Mouse (Mus musculus): ENCODE measurements around the gene Crybg1. TPM values are rescaled to one million over a fixed set of nuclear protein-coding genes. Genes with fewer than 3 reads are reported as not detected.
A peak's percentile ranks its signal among the peaks of the same experiment; 100 is the strongest.

Crybg1 gene
- total and polyA plus RNA-seq, 3 experiments, result 3.9 to 6.6 (median 5.2) TPM

GRCm38 (mm10) chr10:44078799-44079521 is 69.7 kb downstream of the Crybg1 start:
- no peak overlapping the region for H3K4me2 ChIP-seq (ENCODE audit: insufficient read depth, low read depth, poor library complexity, severe bottlenecking)
- in situ Hi-C loops (cut with MboI; ENCODE audit: low pct_ligation_motif_present, low pct_unique_long_range_greater_than_20kb, low sequenced_read_pairs) (no loop called here), dilution Hi-C loops (cut with MboI; ENCODE audit: extremely low pct_ligation_motif_present, extremely low pct_unique_long_range_greater_than_20kb, low sequenced_read_pairs) (no loop called here)
- no peak for TF ChIP-seq CHD1 (IDR thresholded peaks at IDR 0.05; ENCODE audit: low read depth, low read length)
- TF ChIP-seq USF2 (conservative IDR thresholded peaks at IDR 0.05; ENCODE audit: low read depth, low read length), result no peak
- TF ChIP-seq RAD21 (IDR thresholded peaks at IDR 0.05; ENCODE audit: low read depth, low read length), result no peak
- DNase-seq (ENCODE audit: extremely low read depth), result no peak
- H3K36me3 ChIP-seq (replicated peaks in 1 of 2; ENCODE audit: control insufficient read depth in 1 of 2, insufficient read depth in 1 of 2, low read length in 1 of 2), result no peaks in the 10 kb centered on the region
- no peaks in the 10 kb centered on the region for H3K9me3 ChIP-seq (replicated peaks; ENCODE audit: low read length)
- H3K27me3 ChIP-seq (replicated peaks), result no peaks in the 10 kb centered on the region
- no peaks in the 10 kb centered on the region for H3K79me2 ChIP-seq (replicated peaks; ENCODE audit: control insufficient read depth, extremely low read depth, insufficient read depth, poor library complexity, severe bottlenecking)
- peaks cover 0 to 5% of the 10 kb centered on the region in 2 experiments; a peak in 2 of 4 replicates for H3K4me1 ChIP-seq (ENCODE audit: control insufficient read depth in 1 of 2, insufficient read depth in 2 of 2)
- H3K27ac ChIP-seq (ENCODE audit: insufficient read depth, low read depth), result no peak overlapping the region
- H3K4me3 ChIP-seq (replicated peaks in 1 of 3; ENCODE audit: low read depth in 2 of 3, low read length in 2 of 3, poor library complexity in 1 of 3), result no peak overlapping the region
- H3K9ac ChIP-seq (ENCODE audit: insufficient read depth, low read depth), result no peak overlapping the region

- Histone ChIP-seq H3K4me1 (ENCODE audit: control insufficient read depth in 1 of 2, insufficient read depth in 2 of 2) (peaks cover 17 to 25% of the 10 kb centered on the region in 2 experiments), H3K27ac (ENCODE audit: insufficient read depth, low read depth) (no peak overlapping the region), H3K27me3 (replicated peaks) (no peaks in the 10 kb centered on the region), H3K36me3 (replicated peaks in 1 of 2; ENCODE audit: control insufficient read depth in 1 of 2, insufficient read depth in 1 of 2, low read length in 1 of 2) (no peaks in the 10 kb centered on the region), H3K9ac (ENCODE audit: insufficient read depth, low read depth) (peak overlapping the region; percentile 9; the same call in 1 of the 2 replicates), H3K4me2 (ENCODE audit: insufficient read depth, low read depth, poor library complexity, severe bottlenecking) (peak overlapping the region; percentile 11; the same call in 1 of the 2 replicates), H3K9me3 (replicated peaks; ENCODE audit: low read length) (no peaks in the 10 kb centered on the region), H3K79me2 (replicated peaks; ENCODE audit: control insufficient read depth, extremely low read depth, insufficient read depth, poor library complexity, severe bottlenecking) (no peaks in the 10 kb centered on the region), H3K4me3 (replicated peaks in 1 of 3; ENCODE audit: low read depth in 2 of 3, low read length in 2 of 3, poor library complexity in 1 of 3) (no peak overlapping the region)
- peak; percentile 89 for DNase-seq (ENCODE audit: extremely low read depth)
- dilution Hi-C loops (cut with MboI; ENCODE audit: extremely low pct_ligation_motif_present, extremely low pct_unique_long_range_greater_than_20kb, low sequenced_read_pairs) (no loop called here), in situ Hi-C loops (cut with MboI; ENCODE audit: low pct_ligation_motif_present, low pct_unique_long_range_greater_than_20kb, low sequenced_read_pairs) (no loop called here)
- TF ChIP-seq RAD21 (IDR thresholded peaks at IDR 0.05; ENCODE audit: low read depth, low read length) (peak; percentile 98), ZNF384 (IDR thresholded peaks at IDR 0.05; ENCODE audit: low read depth, low read length) (no peak), SMC3 (IDR thresholded peaks at IDR 0.05; ENCODE audit: low read depth, low read length) (peak; percentile 94), MEF2A (IDR thresholded peaks at IDR 0.05; ENCODE audit: borderline replicate concordance, low read depth, low read length) (0 out of 2 replicates have a peak, but pooled peaks have one; percentile 14), ZKSCAN1 (IDR thresholded peaks at IDR 0.05; ENCODE audit: borderline replicate concordance, low read depth, low read length) (no peak), MAX (IDR thresholded peaks at IDR 0.05; ENCODE audit: low read length) (no peak), JUND (conservative IDR thresholded peaks at IDR 0.05; ENCODE audit: low read depth, low read length) (no peak; the same call in 1 of the 2 replicates), PAX5 (IDR thresholded peaks at IDR 0.05; ENCODE audit: low read length) (no peak), BHLHE40 (IDR thresholded peaks at IDR 0.05; ENCODE audit: low read depth, low read length) (no peak), MYC (IDR thresholded peaks at IDR 0.05; ENCODE audit: low read depth, low read length) (no peak), ETS1 (conservative IDR thresholded peaks at IDR 0.05; ENCODE audit: low read depth, low read length) (no peak), USF2 (conservative IDR thresholded peaks at IDR 0.05; ENCODE audit: low read depth, low read length) (no peak), CTCF (conservative IDR thresholded peaks at IDR 0.05 in 1 of 2, IDR thresholded peaks at IDR 0.05 in 1 of 2; ENCODE audit: low read depth in 2 of 2, low read length in 2 of 2) (peak; percentile 43 to 92), KAT2A (IDR thresholded peaks at IDR 0.05; ENCODE audit: insufficient replicate concordance, low read length) (no peak), CHD2 (IDR thresholded peaks at IDR 0.05; ENCODE audit: low read length) (no peak), RCOR1 (conservative IDR thresholded peaks at IDR 0.05; ENCODE audit: low read depth, low read length) (no peak), SIN3A (IDR thresholded peaks at IDR 0.05; ENCODE audit: low read length) (no peak), MAFK (IDR thresholded peaks at IDR 0.05; ENCODE audit: insufficient replicate concordance, low read length) (no peak), USF1 (IDR thresholded peaks at IDR 0.05; ENCODE audit: low read depth, low read length) (no peak), TCF12 (IDR thresholded peaks at IDR 0.05; ENCODE audit: low read depth, low read length) (no peak), UBTF (IDR thresholded peaks at IDR 0.05; ENCODE audit: low read depth, low read length) (no peak), GABPA (IDR thresholded peaks at IDR 0.05; ENCODE audit: insufficient replicate concordance, low read depth, low read length) (no peak), HCFC1 (IDR thresholded peaks at IDR 0.05; ENCODE audit: low read depth, low read length) (no peak), TBP (conservative IDR thresholded peaks at IDR 0.05; ENCODE audit: low read depth, low read length) (no peak), CHD1 (IDR thresholded peaks at IDR 0.05; ENCODE audit: low read depth, low read length) (no peak), ZC3H11A (IDR thresholded peaks at IDR 0.05; ENCODE audit: low read depth, low read length) (peak; percentile 85), ELF1 (IDR thresholded peaks at IDR 0.05; ENCODE audit: low read depth, low read length) (no peak), JUN (IDR thresholded peaks at IDR 0.05; ENCODE audit: insufficient read depth, low read depth, low read length) (no peak), IRF4 (IDR thresholded peaks at IDR 0.05; ENCODE audit: low read depth, low read length) (0 out of 2 replicates have a peak, but pooled peaks have one; percentile 29), MXI1 (IDR thresholded peaks at IDR 0.05; ENCODE audit: low read depth, low read length) (no peak), MAZ (IDR thresholded peaks at IDR 0.05; ENCODE audit: low read depth, low read length) (no peak)
Measured at GRCm38 (mm10) chr10:44071095-44071494, 77.6 kb downstream of the Crybg1 start.
